Mouse (Mus musculus) adrenal gland, adult 10 weeks (tissue): ENCODE data around the gene Zscan4-ps2. TPM values are rescaled to one million over a fixed set of nuclear protein-coding genes. Genes with fewer than 3 reads are reported as not detected.

Experiments
- polyA plus RNA-seq: library from polyadenylated mRNA; stranded (reverse); fragments of 350-450 nt; fragmentation: Illumina TruSeq; extraction: RNeasy Lipid Tissue Mini Kit (QIAGEN cat#74804); gene quantifications from one replicate; pipeline ENCODE4 v1.2.3, GENCODE M21; 2014; ENCODE audit warnings: low read depth, low replicate concordance

Gene Zscan4-ps2
- not detected for polyA plus RNA-seq

DNA sequence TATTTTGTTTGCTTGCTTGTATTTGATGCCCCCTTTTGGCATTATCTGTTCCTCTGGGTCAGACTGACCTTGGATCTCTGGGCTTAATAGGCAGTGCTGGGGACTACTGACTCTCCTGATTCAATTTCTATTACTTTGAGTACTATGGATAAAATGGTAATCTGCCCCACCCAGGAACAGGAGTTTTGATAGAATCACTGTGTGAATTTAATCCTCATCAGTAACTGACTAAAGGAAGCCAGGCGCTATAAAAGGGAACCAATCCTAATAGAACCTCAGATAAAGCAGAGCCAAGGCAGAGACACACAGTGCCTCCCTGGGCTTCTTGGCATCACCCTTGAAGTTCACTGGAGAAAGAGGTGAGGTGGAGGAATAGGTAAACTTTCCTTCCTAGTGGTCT, at the start of gene Zscan4-ps2:
Gene Zscan4-ps2 (plus strand): TSS at position 301 of the 400 bp plus-strand sequence.

Other genes starting within 250 kb of the Zscan4-ps2 start
- gene Zscan4e, start 203.6 kb upstream of the Zscan4-ps2 start, polyA plus RNA-seq = not detected
- not detected for gene Zscan4f, start 116.4 kb upstream of the Zscan4-ps2 start, polyA plus RNA-seq
- gene Zscan4-ps3, start 95.0 kb downstream of the Zscan4-ps2 start, polyA plus RNA-seq = not detected
- gene Vmn1r72, start 165.8 kb downstream of the Zscan4-ps2 start, polyA plus RNA-seq = not detected
- not detected for gene Vmn1r73, start 216.0 kb downstream of the Zscan4-ps2 start, polyA plus RNA-seq